Mouse (Mus musculus): Measurements from ENCODE around the gene Pgam5.

DNA sequence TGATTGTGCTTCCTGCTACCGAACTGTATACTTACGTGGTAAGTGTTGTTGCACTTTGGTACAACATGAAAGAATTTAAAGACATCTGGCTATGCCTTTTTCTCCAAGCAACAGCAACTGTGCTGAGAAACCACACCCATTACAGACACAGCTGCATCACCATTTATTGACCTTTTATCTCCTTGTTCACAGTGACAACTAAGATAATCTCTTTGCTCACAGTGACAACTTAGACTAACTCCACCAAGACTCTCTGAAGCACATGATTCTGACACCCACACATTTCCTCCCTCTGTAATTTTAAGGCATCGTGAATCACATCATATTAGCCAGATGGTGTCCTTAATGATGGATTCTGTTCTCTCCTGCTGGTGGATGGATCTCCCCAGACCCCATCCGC is 4.4 kb upstream of the Pgam5 start:
- TF ChIP-seq CTCF (IDR thresholded peaks at IDR 0.05; ENCODE audit: extremely low read depth, insufficient read length, insufficient replicate concordance, low read depth, low read length) (no peak), POLR2A (IDR thresholded peaks at IDR 0.05; ENCODE audit: low read depth, low read length) (no peak)

Data from small intestine, adult 2 months (tissue).